Mouse (Mus musculus): ENCODE measurements around the gene Smurf1.

GRCm38 (mm10) chr5:144853931-144854330, 111.7 kb downstream of the Smurf1 start:
- TF ChIP-seq CTCF (conservative IDR thresholded peaks at IDR 0.05 in 1 of 2, IDR thresholded peaks at IDR 0.05 in 1 of 2; ENCODE audit: low read depth in 2 of 2, low read length in 2 of 2) (no peak), POLR2A (IDR thresholded peaks at IDR 0.05; ENCODE audit: low read depth, low read length) (no peak), JUND (conservative IDR thresholded peaks at IDR 0.05; ENCODE audit: low read depth, low read length) (no peak), ZMIZ1 (IDR thresholded peaks at IDR 0.05; ENCODE audit: low read depth, low read length) (no peak), USF2 (conservative IDR thresholded peaks at IDR 0.05; ENCODE audit: low read depth, low read length) (no peak), MXI1 (IDR thresholded peaks at IDR 0.05; ENCODE audit: low read depth, low read length) (no peak)

Data from CH12.LX (cell line).